Mouse (Mus musculus): ENCODE data around the gene Prdm1. TPM values are rescaled to one million over a fixed set of nuclear protein-coding genes. Genes with fewer than 3 reads are reported as not detected.

Gene Prdm1
- polyA plus RNA-seq, 1 experiment from 2014 or later, result 1.2 TPM

- no peak overlapping the region for H3K4me3 ChIP-seq
- no peaks in the 10 kb centered on the region for H3K27me3 ChIP-seq (ENCODE audit: insufficient read depth, poor library complexity, severe bottlenecking)
- 72% methylated on average over 4 of the region's 4 CpGs for WGBS
- no peaks in the 10 kb centered on the region for H3K36me3 ChIP-seq
- no peaks in the 10 kb centered on the region for H3K9me3 ChIP-seq
- DNase-seq (ENCODE audit: low spot score), result no peak
- H3K27ac ChIP-seq, result no peak overlapping the region
- H3K4me1 ChIP-seq (replicated peaks), result peaks cover 24% of the 10 kb centered on the region
These were observed 83.9 kb downstream of the Prdm1 start for GRCm38 (mm10) chr10:44444415-44444814.

GRCm38 (mm10) chr10:44443696-44444095 is 84.6 kb downstream of the Prdm1 start:
- Histone ChIP-seq H3K4me1 (replicated peaks) (peaks cover 24% of the 10 kb centered on the region), H3K4me3 (no peak overlapping the region), H3K36me3 (no peaks in the 10 kb centered on the region), H3K27ac (no peak overlapping the region), H3K27me3 (ENCODE audit: insufficient read depth, poor library complexity, severe bottlenecking) (no peaks in the 10 kb centered on the region), H3K9me3 (no peaks in the 10 kb centered on the region)
- WGBS, result 80% methylated on average over 12 of the region's 12 CpGs
- DNase-seq (ENCODE audit: low spot score), result no peak

GRCm38 (mm10) chr10:44439732-44440131 is 88.6 kb downstream of the Prdm1 start:
- Histone ChIP-seq H3K27ac (no peak overlapping the region), H3K9me3 (no peaks in the 10 kb centered on the region), H3K4me1 (replicated peaks) (peaks cover 17% of the 10 kb centered on the region), H3K27me3 (ENCODE audit: insufficient read depth, poor library complexity, severe bottlenecking) (no peaks in the 10 kb centered on the region; the same call in 1 of the 2 replicates), H3K36me3 (no peaks in the 10 kb centered on the region), H3K4me3 (no peak overlapping the region)
- no peak for DNase-seq (ENCODE audit: low spot score)
- WGBS, result 87% methylated on average over 11 of the region's 11 CpGs

GRCm38 (mm10) chr10:44437614-44438013 is 90.7 kb downstream of the Prdm1 start:
- Histone ChIP-seq H3K4me1 (replicated peaks) (peaks cover 11% of the 10 kb centered on the region; the same call in 1 of the 2 replicates), H3K36me3 (no peaks in the 10 kb centered on the region), H3K27ac (no peak overlapping the region), H3K9me3 (no peaks in the 10 kb centered on the region), H3K27me3 (ENCODE audit: insufficient read depth, poor library complexity, severe bottlenecking) (peaks cover 16% of the 10 kb centered on the region), H3K4me3 (no peak overlapping the region)
- 84% methylated on average over 1 of the region's 1 CpGs for WGBS
- no peak for DNase-seq (ENCODE audit: low spot score)

GRCm38 (mm10) chr10:44435956-44436355 is 92.3 kb downstream of the Prdm1 start:
- H3K4me1 ChIP-seq (replicated peaks), result peaks cover 11% of the 10 kb centered on the region; the same call in 1 of the 2 replicates
- H3K36me3 ChIP-seq, result no peaks in the 10 kb centered on the region
- WGBS, result 96% methylated on average over 4 of the region's 4 CpGs
- H3K27me3 ChIP-seq (ENCODE audit: insufficient read depth, poor library complexity, severe bottlenecking), result peaks cover 32% of the 10 kb centered on the region
- H3K9me3 ChIP-seq, result no peaks in the 10 kb centered on the region
- H3K4me3 ChIP-seq, result no peak overlapping the region
- H3K27ac ChIP-seq, result no peak overlapping the region
- no peak for DNase-seq (ENCODE audit: low spot score)

GRCm38 (mm10) chr10:44434702-44435181 is 93.6 kb downstream of the Prdm1 start:
- Histone ChIP-seq H3K9me3 (no peaks in the 10 kb centered on the region), H3K27ac (no peak overlapping the region), H3K27me3 (ENCODE audit: insufficient read depth, poor library complexity, severe bottlenecking) (peaks cover 44% of the 10 kb centered on the region), H3K4me3 (no peak overlapping the region), H3K4me1 (replicated peaks) (peaks cover under 1% of the 10 kb centered on the region; the same call in 1 of the 2 replicates), H3K36me3 (no peaks in the 10 kb centered on the region)
- WGBS, result 78% methylated on average over 6 of the region's 6 CpGs
- DNase-seq (ENCODE audit: low spot score), result no peak

GRCm38 (mm10) chr10:44432235-44432634 is 96.1 kb downstream of the Prdm1 start:
- Histone ChIP-seq H3K27ac (no peak overlapping the region), H3K4me3 (no peak overlapping the region), H3K9me3 (no peaks in the 10 kb centered on the region), H3K36me3 (no peaks in the 10 kb centered on the region), H3K4me1 (replicated peaks) (peaks cover 12% of the 10 kb centered on the region), H3K27me3 (ENCODE audit: insufficient read depth, poor library complexity, severe bottlenecking) (peaks cover 57% of the 10 kb centered on the region)
- DNase-seq (ENCODE audit: low spot score), result no peak
- WGBS, result 80% methylated on average over 11 of the region's 11 CpGs

GRCm38 (mm10) chr10:44431689-44432088 is 96.6 kb downstream of the Prdm1 start:
- no peak overlapping the region for H3K4me3 ChIP-seq
- peaks cover 12% of the 10 kb centered on the region for H3K4me1 ChIP-seq (replicated peaks)
- H3K9me3 ChIP-seq, result no peaks in the 10 kb centered on the region
- 91% methylated on average over 4 of the region's 4 CpGs for WGBS
- H3K36me3 ChIP-seq, result no peaks in the 10 kb centered on the region
- no peak overlapping the region for H3K27ac ChIP-seq
- peaks cover 57% of the 10 kb centered on the region for H3K27me3 ChIP-seq (ENCODE audit: insufficient read depth, poor library complexity, severe bottlenecking)
- no peak for DNase-seq (ENCODE audit: low spot score)

GRCm38 (mm10) chr10:44429177-44429888 is 99.0 kb downstream of the Prdm1 start:
- no peaks in the 10 kb centered on the region for H3K9me3 ChIP-seq
- WGBS, result 87% methylated on average over 14 of the region's 14 CpGs
- H3K27me3 ChIP-seq (ENCODE audit: insufficient read depth, poor library complexity, severe bottlenecking), result peaks cover 65% of the 10 kb centered on the region
- H3K36me3 ChIP-seq, result no peaks in the 10 kb centered on the region
- DNase-seq (ENCODE audit: low spot score), result no peak
- H3K27ac ChIP-seq, result no peak overlapping the region
- H3K4me3 ChIP-seq, result no peak overlapping the region
- peaks cover 12% of the 10 kb centered on the region for H3K4me1 ChIP-seq (replicated peaks)

- H3K4me1 ChIP-seq (replicated peaks), result peaks cover 12% of the 10 kb centered on the region
- no peak overlapping the region for H3K27ac ChIP-seq
- no peak overlapping the region for H3K4me3 ChIP-seq
- H3K9me3 ChIP-seq, result no peaks in the 10 kb centered on the region
- peak; percentile 57 for DNase-seq (ENCODE audit: low spot score)
- 33% methylated on average over 12 of the region's 12 CpGs for WGBS
- H3K27me3 ChIP-seq (ENCODE audit: insufficient read depth, poor library complexity, severe bottlenecking), result peaks cover 60% of the 10 kb centered on the region
- H3K36me3 ChIP-seq, result no peaks in the 10 kb centered on the region
These were observed 100.4 kb downstream of the Prdm1 start for GRCm38 (mm10) chr10:44427891-44428361.

GRCm38 (mm10) chr10:44427426-44427825 is 100.9 kb downstream of the Prdm1 start:
- Histone ChIP-seq H3K27ac (no peak overlapping the region), H3K27me3 (ENCODE audit: insufficient read depth, poor library complexity, severe bottlenecking) (peaks cover 55% of the 10 kb centered on the region), H3K4me3 (no peak overlapping the region), H3K4me1 (replicated peaks) (peaks cover 12% of the 10 kb centered on the region), H3K36me3 (no peaks in the 10 kb centered on the region), H3K9me3 (no peaks in the 10 kb centered on the region)
- DNase-seq (ENCODE audit: low spot score), result no peak
- WGBS, result 89% methylated on average over 11 of the region's 11 CpGs

- Histone ChIP-seq H3K27ac (no peak overlapping the region), H3K36me3 (no peaks in the 10 kb centered on the region), H3K4me1 (replicated peaks) (peaks cover 12% of the 10 kb centered on the region), H3K27me3 (ENCODE audit: insufficient read depth, poor library complexity, severe bottlenecking) (peaks cover 35% of the 10 kb centered on the region), H3K9me3 (no peaks in the 10 kb centered on the region), H3K4me3 (no peak overlapping the region)
- DNase-seq (ENCODE audit: low spot score), result no peak
- WGBS, result 75% methylated on average over 6 of the region's 6 CpGs
These were observed 103.3 kb downstream of the Prdm1 start for GRCm38 (mm10) chr10:44425013-44425412.

GRCm38 (mm10) chr10:44421896-44422295 is 106.4 kb downstream of the Prdm1 start:
- Histone ChIP-seq H3K9me3 (no peaks in the 10 kb centered on the region), H3K27me3 (ENCODE audit: insufficient read depth, poor library complexity, severe bottlenecking) (peaks cover 19% of the 10 kb centered on the region; the same call in 1 of the 2 replicates), H3K4me3 (no peak overlapping the region), H3K36me3 (no peaks in the 10 kb centered on the region), H3K4me1 (replicated peaks) (no peaks in the 10 kb centered on the region), H3K27ac (no peak overlapping the region)
- 79% methylated on average over 1 of the region's 1 CpGs for WGBS
- DNase-seq (ENCODE audit: low spot score), result no peak

Data from hindbrain, embryonic 10.5 days (tissue).